In genomic region chr10:38573728-38574127, GRCm38 (mm10) we compare ENCODE assay signal across 17 mouse cellular contexts.
"Had no signal": no experiment of that assay in that cellular context is flagged by ENCODE, and none has a peak within 500 bp of the region (broad histone marks: within the 10 kb centered on the region; RNA-seq: fewer than 3 reads in every experiment).

No protein-coding gene starts in this region.

- ATAC-seq: liver, embryonic 12.5 days had no signal

- DNase-seq: kidney, adult 18-20 months; kidney, adult 9 months; kidney, postnatal 14 days; kidney, postnatal 4 days; liver; lung, adult 18-20 months; lung, postnatal 10 days; lung, postnatal 36 days; thymus, adult 18-20 months; thymus, postnatal 36 days had no signal

- H3K9me3 ChIP-seq: limb, embryonic 12.5 days; liver, embryonic 12.5 days; liver, embryonic 15.5 days; lung, embryonic 15.5 days; megakaryocyte, embryonic 14.5 days; midbrain, embryonic 10.5 days; midbrain, embryonic 15.5 days had no signal

- H3K4me2 ChIP-seq: limb, embryonic 12.5 days; liver, embryonic 12.5 days; liver, embryonic 15.5 days; lung, embryonic 15.5 days; midbrain, embryonic 15.5 days had no signal

- H3K4me3 ChIP-seq: limb, embryonic 12.5 days; liver, embryonic 12.5 days; liver, embryonic 15.5 days; lung, embryonic 15.5 days; midbrain, embryonic 10.5 days; midbrain, embryonic 15.5 days had no signal

- H3K9ac ChIP-seq: limb, embryonic 12.5 days; liver, embryonic 12.5 days; liver, embryonic 15.5 days; lung, embryonic 15.5 days; midbrain, embryonic 15.5 days had no signal

- H3K4me1 ChIP-seq: limb, embryonic 12.5 days; liver, embryonic 12.5 days; liver, embryonic 15.5 days; lung, embryonic 15.5 days; megakaryocyte, embryonic 14.5 days; midbrain, embryonic 10.5 days; midbrain, embryonic 15.5 days had no signal

- H3K27ac ChIP-seq: limb, embryonic 12.5 days; liver, embryonic 12.5 days; liver, embryonic 15.5 days; lung, embryonic 15.5 days; midbrain, embryonic 10.5 days; midbrain, embryonic 15.5 days had no signal

- H3K36me3 ChIP-seq: limb, embryonic 12.5 days; liver, embryonic 12.5 days; liver, embryonic 15.5 days; lung, embryonic 15.5 days; midbrain, embryonic 10.5 days; midbrain, embryonic 15.5 days had no signal

- H3K27me3 ChIP-seq: limb, embryonic 12.5 days; liver, embryonic 12.5 days; liver, embryonic 15.5 days; lung, embryonic 15.5 days; megakaryocyte, embryonic 14.5 days; midbrain, embryonic 15.5 days had no signal
